Mouse (Mus musculus): Measurements from ENCODE around the gene Srd5a3.
"Not testable (repeated sequence)": the region's sequence is repeated elsewhere in the genome, so short reads cannot be mapped to it uniquely, and the experiment has no call there.

The Srd5a3 gene

GRCm38 (mm10) chr5:76139808-76140729 is at the start of gene Srd5a3:
Gene Srd5a3, plus strand, starts transcription at chr5:76140271.
- peak; percentile 97 for DNase-seq

- not testable (repeated sequence) for DNase-seq
These were observed 36.3 kb upstream of the Srd5a3 start for GRCm38 (mm10) chr5:76103809-76104208.

- DNase-seq: no peak
These were observed 32.8 kb upstream of the Srd5a3 start for GRCm38 (mm10) chr5:76107306-76107705.

- no peak for DNase-seq
These were observed 31.6 kb upstream of the Srd5a3 start for GRCm38 (mm10) chr5:76108496-76108895.

- peak; percentile 32 for DNase-seq
These were observed 28.9 kb upstream of the Srd5a3 start for GRCm38 (mm10) chr5:76111173-76111572.

- DNase-seq: no peak
These were observed 28.1 kb upstream of the Srd5a3 start for GRCm38 (mm10) chr5:76112016-76112415.

- DNase-seq: no peak
These were observed 24.5 kb upstream of the Srd5a3 start for GRCm38 (mm10) chr5:76115436-76116041.

GRCm38 (mm10) chr5:76118441-76118840 is 21.6 kb upstream of the Srd5a3 start:
- DNase-seq: peak; percentile 66

- no peak for DNase-seq
These were observed 19.4 kb upstream of the Srd5a3 start for GRCm38 (mm10) chr5:76120634-76121033.

GRCm38 (mm10) chr5:76127584-76128316 is 12.3 kb upstream of the Srd5a3 start:
- no peak for DNase-seq

- DNase-seq: no peak
These were observed 9.8 kb upstream of the Srd5a3 start for GRCm38 (mm10) chr5:76130292-76130691.

- DNase-seq: no peak
These were observed 8.1 kb upstream of the Srd5a3 start for GRCm38 (mm10) chr5:76131990-76132389.

- no peak for DNase-seq
These were observed 4.4 kb upstream of the Srd5a3 start for GRCm38 (mm10) chr5:76135644-76136043.

- DNase-seq: no peak
These were observed 3.8 kb upstream of the Srd5a3 start for GRCm38 (mm10) chr5:76136271-76136670.

- no peak for DNase-seq
These were observed 2.5 kb upstream of the Srd5a3 start for GRCm38 (mm10) chr5:76137586-76137985.

- DNase-seq: no peak
These were observed 2.0 kb upstream of the Srd5a3 start for GRCm38 (mm10) chr5:76138071-76138470.

GRCm38 (mm10) chr5:76138512-76138911 is 1.6 kb upstream of the Srd5a3 start:
- DNase-seq: no peak

- peak; percentile 20 for DNase-seq
These were observed 850 bp upstream of the Srd5a3 start for GRCm38 (mm10) chr5:76139171-76139671.

- DNase-seq: no peak
These were observed 627 bp downstream of the Srd5a3 start for GRCm38 (mm10) chr5:76140730-76141066.

- no peak for DNase-seq
These were observed 3.3 kb downstream of the Srd5a3 start for GRCm38 (mm10) chr5:76143356-76143755.

GRCm38 (mm10) chr5:76146401-76146800 is 6.3 kb downstream of the Srd5a3 start:
- no peak for DNase-seq

GRCm38 (mm10) chr5:76149436-76149835 is 9.4 kb downstream of the Srd5a3 start:
- no peak for DNase-seq

- no peak for DNase-seq
These were observed 12.9 kb downstream of the Srd5a3 start for GRCm38 (mm10) chr5:76152956-76153355.

Data from kidney, adult 9 months (tissue).